Mouse (Mus musculus): ENCODE results near the gene Gm12695.

Gene Gm12695

DNA sequence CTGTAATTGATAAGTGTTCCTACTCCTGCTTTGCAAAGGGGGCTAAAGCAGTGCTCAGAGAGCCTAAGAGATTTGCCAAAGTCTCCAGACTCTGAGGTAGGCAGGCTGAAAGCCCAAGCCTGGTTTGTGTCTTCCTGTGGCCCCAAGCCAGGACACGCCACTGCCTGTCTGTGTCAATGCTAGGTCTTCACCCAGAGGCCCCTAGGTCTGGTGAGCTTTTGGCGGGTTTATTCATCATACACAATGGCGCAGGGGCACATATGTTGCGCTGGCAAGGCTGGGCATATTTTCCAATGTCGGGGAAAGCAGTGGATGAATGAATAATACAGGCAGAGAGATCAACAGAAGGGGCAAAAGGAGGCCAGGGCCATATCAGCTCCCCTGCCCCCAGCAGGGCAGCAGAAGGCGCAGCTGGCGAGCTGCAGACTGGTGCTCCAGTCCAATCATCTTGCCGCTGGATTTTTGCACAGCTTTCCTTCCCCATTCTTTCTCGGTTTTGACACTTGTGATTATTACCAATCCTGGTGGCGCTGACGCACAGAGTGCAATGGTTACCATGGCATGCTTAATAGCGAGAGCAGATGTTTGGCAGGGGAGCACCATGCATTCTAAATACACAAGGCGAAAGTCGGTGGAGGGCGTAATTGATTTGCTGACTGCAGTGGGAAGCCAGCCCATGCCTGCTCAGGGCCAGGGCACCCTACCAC, 87.3 kb downstream of the Gm12695 start:
- DNase-seq = peak; percentile 8

DNA sequence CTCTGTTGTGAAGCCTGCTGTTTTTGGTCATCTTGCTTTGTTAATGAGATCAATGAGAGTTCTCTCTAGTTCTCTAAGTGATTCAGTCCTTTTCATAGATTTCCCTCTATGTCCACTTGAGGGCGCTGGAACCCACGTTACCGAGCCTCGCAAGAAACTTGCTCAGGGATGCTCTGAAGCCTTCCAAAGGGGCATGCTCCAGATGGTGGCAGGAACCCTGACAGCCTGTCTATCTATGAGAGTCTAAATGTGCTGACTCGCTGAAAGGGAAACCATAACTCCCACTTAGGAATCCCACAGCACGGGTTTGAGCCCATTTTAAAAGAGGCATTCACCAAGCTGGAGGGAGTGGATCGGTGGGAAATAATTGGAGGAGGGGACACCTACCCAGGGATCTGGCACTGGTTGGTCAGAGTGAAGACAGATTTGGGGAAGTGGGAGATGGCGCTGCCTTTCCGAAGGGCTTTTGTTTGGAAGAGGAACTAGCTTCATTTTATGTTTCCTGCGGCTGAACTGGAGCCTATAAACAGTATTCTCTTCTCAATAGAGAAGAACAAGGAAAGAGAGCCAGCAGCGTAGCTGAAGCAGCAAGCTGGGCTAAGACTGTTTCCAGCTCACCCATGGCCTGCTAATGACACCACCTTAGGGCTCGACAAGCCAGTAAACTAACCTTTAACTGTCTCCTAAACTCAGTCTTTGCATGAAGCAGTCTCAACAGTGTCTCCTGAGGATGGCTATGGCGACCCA, 88.2 kb downstream of the Gm12695 start:
- peak; percentile 72 for DNase-seq

DNA sequence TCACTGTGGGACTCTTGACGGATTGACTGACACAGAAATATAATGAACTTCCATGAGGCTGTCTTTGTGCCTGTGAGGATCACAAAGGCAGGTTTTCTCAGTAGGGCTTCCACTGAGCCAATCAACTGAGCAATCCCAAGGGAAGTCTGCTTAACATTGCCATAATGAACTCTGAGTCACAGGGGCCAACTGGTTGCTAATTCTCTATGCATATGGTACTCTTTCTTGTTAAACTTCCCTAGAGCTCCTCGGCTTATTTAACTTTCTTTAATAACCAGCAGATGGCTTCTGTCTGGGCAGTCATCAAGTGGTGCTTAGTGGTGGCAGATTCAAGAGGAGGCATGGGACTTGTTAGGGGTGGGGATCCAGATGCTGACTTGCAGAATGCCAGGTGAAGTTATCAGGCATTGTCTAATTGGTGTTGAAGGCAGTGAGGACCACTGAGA, 97.6 kb downstream of the Gm12695 start:
- DNase-seq = no peak

GRCm38 (mm10) chr4:96683474-96683873, 101.5 kb downstream of the Gm12695 start:
- no peak for DNase-seq

GRCm38 (mm10) chr4:96680966-96681365, 104.0 kb downstream of the Gm12695 start:
- DNase-seq = no peak

GRCm38 (mm10) chr4:96680233-96680632, 104.8 kb downstream of the Gm12695 start:
- peak; percentile 60 for DNase-seq
